Mouse (Mus musculus) embryonic facial prominence, embryonic 11.5 days (tissue): ENCODE results near the gene Syvn1. TPM values are rescaled to one million over a fixed set of nuclear protein-coding genes. Genes with fewer than 3 reads are reported as not detected.

Experiments used
- ATAC-seq: fragments of 200-750 bp; cut with Nextera tagmentation; replicated peaks from 2 replicates; pipeline ENCODE4 v1.8.0; 2017; ENCODE audit warnings: low read depth; ENCODE audit not compliant: insufficient number of reproducible peaks, low FRiP score, low TSS enrichment
- DNase-seq: peaks from one replicate; pipeline ENCODE4 v3.0.0-alpha.2; 2015; ENCODE audit warnings: low spot score
- H3K27ac ChIP-seq: fragments of 300-500 bp; sonication (generic); replicated peaks from 2 replicates; pipeline ENCODE4 v1.5.1; 2014; ENCODE audit warnings: mild to moderate bottlenecking, low read depth, low read length, control low read depth
- H3K27me3 ChIP-seq: fragments of 300-500 bp; sonication (generic); 2 replicates; pipeline ENCODE4 v1.6.1; 2014; ENCODE audit warnings: mild to moderate bottlenecking, low read length, moderate library complexity, mixed read lengths; ENCODE audit not compliant: control insufficient read depth, insufficient read depth
- H3K36me3 ChIP-seq: fragments of 300-500 bp; sonication (generic); replicated peaks from 2 replicates; pipeline ENCODE4 v1.6.1; 2014; ENCODE audit warnings: low read depth, mild to moderate bottlenecking, low read length, moderate library complexity, mixed read lengths; ENCODE audit not compliant: control insufficient read depth, insufficient read depth
- H3K4me1 ChIP-seq: fragments of 300-500 bp; sonication (generic); 2 replicates; pipeline ENCODE4 v1.6.1; 2014; ENCODE audit warnings: low read length, mixed read lengths; ENCODE audit not compliant: control insufficient read depth, insufficient read depth
- H3K4me2 ChIP-seq: fragments of 300-500 bp; sonication (generic); 2 replicates; pipeline ENCODE4 v1.6.1; 2014; ENCODE audit warnings: low read depth, mild to moderate bottlenecking, control low read depth, low read length, moderate library complexity
- H3K4me3 ChIP-seq: fragments of 300-500 bp; sonication (generic); 2 replicates; pipeline ENCODE4 v1.5.1; 2014; ENCODE audit warnings: low read depth, low read length, control low read depth
- H3K9ac ChIP-seq: fragments of 300-500 bp; sonication (generic); replicated peaks from 2 replicates; pipeline ENCODE4 v1.6.1; 2014; ENCODE audit warnings: mild to moderate bottlenecking, control low read depth, low read length
- H3K9me3 ChIP-seq: fragments of 300-500 bp; sonication (generic); replicated peaks from 2 replicates; pipeline ENCODE4 v1.6.1; 2016; ENCODE audit warnings: mild to moderate bottlenecking, low read length, inconsistent platforms, mixed read lengths; ENCODE audit not compliant: control insufficient read depth
- WGBS: fragments of 180-500 bp; shearing (Covaris S2); extraction: QIAGEN DNeasy Blood & Tissue Kit; methylation state at CpG from one replicate; pipeline ENCODE4 v1.1.7; 2014; 5-methylcytosine and 5-hydroxymethylcytosine counted together
- polyA plus RNA-seq: library from polyadenylated mRNA; unstranded; fragments of >200 nt; fragmentation: Nextera tagmentation; extraction: Ambion mirVana; gene quantifications from 2 replicates; pipeline ENCODE4 v1.2.1, GENCODE M21; 2014

Gene Syvn1
- polyA plus RNA-seq, 1 experiment from 2014 or later, result 18.8 TPM

GRCm38 (mm10) chr19:6066571-6066970 is 20.2 kb downstream of the Syvn1 start:
- Histone ChIP-seq H3K36me3 (no peaks in the 10 kb centered on the region; the same call in none of the 2 replicates), H3K27ac (no peak overlapping the region), H3K4me1 (peaks cover 8% of the 10 kb centered on the region), H3K27me3 (no peaks in the 10 kb centered on the region), H3K4me3 (peak overlapping the region; percentile 47), H3K9ac (peak overlapping the region; percentile 61), H3K4me2 (peak overlapping the region; percentile 86), H3K9me3 (no peaks in the 10 kb centered on the region)
- no peak for DNase-seq
- ATAC-seq, result no peak
- 33% methylated on average over 5 of the region's 5 CpGs for WGBS

DNA sequence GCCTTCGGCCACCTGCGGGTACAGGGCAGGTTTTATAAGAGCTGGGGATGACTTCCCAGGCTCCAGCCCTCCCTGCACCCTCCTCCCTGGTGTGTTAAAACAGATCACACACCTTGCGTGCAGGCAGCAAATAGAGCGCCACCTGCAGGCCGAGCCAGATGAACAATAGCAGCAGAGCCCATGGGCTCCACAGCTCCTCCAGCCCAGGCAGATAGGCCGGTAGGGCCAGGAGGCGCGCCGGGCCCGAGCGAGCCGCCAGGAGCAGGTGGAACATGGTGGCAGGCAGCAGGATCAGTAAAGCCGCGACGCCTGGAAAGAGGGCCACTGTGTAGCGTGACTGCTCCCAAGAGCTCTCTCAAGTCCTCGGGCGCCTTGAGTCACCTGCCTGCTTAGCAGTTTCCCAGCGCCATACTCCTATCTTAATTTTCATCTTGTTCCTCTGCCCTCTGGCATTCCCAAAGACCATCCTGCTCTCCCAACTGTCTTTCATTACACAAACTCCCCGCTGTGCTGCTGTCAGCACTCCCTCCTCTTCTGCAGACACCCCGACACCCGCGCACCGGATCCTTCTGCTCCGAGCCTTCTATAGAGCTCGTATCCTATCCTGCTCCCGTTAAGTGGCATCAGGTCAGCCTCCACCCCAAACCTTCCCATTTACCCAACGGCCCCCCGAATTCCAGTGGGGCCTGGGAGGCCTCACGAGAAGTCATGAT is 20.8 kb downstream of the Syvn1 start:
- DNase-seq, result peak; percentile 88

DNA sequence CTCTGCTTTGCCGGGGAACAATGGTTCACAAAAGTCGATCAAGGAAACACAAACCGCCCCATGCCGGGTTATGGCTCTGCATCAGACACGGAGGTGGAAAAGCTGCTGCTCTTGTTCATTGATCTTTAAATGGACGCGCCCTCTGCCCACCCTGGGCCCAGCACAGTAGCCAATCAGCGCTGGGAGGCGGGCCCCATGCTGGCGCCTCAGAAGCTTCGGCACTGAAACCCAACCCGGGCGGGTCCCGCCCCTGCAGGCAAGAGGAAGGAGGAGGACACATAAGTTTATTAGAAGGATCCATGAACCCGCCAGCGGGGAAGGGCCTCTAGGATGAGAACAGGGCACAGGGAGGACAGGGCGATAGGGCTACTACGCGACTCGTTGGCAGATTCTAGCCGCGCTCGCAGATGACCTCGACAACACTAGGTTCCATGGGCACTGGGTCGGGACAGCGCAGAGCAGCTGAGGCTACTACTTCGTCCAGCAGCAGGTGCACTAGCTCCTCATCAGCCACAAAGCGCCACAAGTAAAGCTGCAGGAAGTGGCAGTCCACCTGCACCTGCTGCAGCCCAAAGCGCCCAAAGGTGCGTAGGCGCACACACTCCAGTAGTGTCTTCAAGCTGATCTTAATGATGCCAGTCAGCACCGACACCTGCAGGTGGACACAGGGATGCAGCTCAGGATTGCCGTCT is 21.5 kb downstream of the Syvn1 start, which contains the start of gene Tm7sf2:
Gene Tm7sf2 (minus strand): TSS at position 650 of the 692 bp plus-strand sequence.
- 9% methylated on average over 33 of the region's 33 CpGs for WGBS
- H3K27ac ChIP-seq, result peak within 1 kb of the TSS; percentile 52; the same call in 1 of the 2 replicates
- peaks cover 2% of the 10 kb centered on the region for H3K4me1 ChIP-seq
- peak within 1 kb of the TSS; percentile 61 for H3K9ac ChIP-seq
- DNase-seq, result peak; percentile 93
- no peaks in the 10 kb centered on the region; the same call in none of the 2 replicates for H3K36me3 ChIP-seq
- peak within 1 kb of the TSS; percentile 86 for H3K4me2 ChIP-seq
- H3K4me3 ChIP-seq, result peak within 1 kb of the TSS; percentile 47
- no peaks in the 10 kb centered on the region for H3K27me3 ChIP-seq
- no peaks in the 10 kb centered on the region for H3K9me3 ChIP-seq
- peak; percentile 92 for ATAC-seq

More for the DNA sequence above, 20.8 kb downstream of the Syvn1 start:
- peak overlapping the region; percentile 61 for H3K9ac ChIP-seq
- H3K36me3 ChIP-seq, result no peaks in the 10 kb centered on the region; the same call in none of the 2 replicates
- no peaks in the 10 kb centered on the region for H3K9me3 ChIP-seq
- H3K27me3 ChIP-seq, result no peaks in the 10 kb centered on the region
- under 1% methylated on average over 29 of the region's 30 CpGs for WGBS
- H3K27ac ChIP-seq, result peak overlapping the region; percentile 52; the same call in 1 of the 2 replicates
- H3K4me1 ChIP-seq, result peaks cover 6% of the 10 kb centered on the region
- peak overlapping the region; percentile 86 for H3K4me2 ChIP-seq
- H3K4me3 ChIP-seq, result peak overlapping the region; percentile 47
- peak; percentile 57 for ATAC-seq

DNA sequence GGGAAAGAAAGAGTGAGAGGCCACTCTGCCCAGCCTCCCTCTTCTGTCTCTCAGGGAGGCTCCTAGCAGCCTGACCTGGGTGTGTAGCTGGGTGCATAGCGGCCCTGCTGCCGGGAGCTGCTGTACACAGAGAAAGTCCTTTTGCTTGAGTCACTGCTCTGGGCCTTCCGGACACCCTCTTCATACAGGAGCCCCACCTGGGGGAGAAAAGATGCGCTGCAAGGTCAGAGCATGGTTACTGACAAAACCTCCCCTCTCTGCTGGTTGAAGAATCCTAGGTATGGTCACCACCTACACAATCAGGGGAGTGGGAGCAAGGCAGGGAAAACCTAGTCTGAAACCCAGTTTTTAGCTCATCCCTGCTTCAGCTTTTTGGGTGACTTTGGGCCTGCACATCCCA is 22.6 kb downstream of the Syvn1 start:
- Histone ChIP-seq H3K27ac (no peak overlapping the region), H3K9me3 (no peaks in the 10 kb centered on the region), H3K9ac (no peak overlapping the region), H3K27me3 (no peaks in the 10 kb centered on the region), H3K4me2 (no peak overlapping the region), H3K4me1 (peaks cover 2% of the 10 kb centered on the region), H3K36me3 (no peaks in the 10 kb centered on the region; the same call in none of the 2 replicates), H3K4me3 (no peak overlapping the region)
- ATAC-seq (no peak), DNase-seq (no peak)
- WGBS, result 82% methylated on average over 4 of the region's 4 CpGs

DNA sequence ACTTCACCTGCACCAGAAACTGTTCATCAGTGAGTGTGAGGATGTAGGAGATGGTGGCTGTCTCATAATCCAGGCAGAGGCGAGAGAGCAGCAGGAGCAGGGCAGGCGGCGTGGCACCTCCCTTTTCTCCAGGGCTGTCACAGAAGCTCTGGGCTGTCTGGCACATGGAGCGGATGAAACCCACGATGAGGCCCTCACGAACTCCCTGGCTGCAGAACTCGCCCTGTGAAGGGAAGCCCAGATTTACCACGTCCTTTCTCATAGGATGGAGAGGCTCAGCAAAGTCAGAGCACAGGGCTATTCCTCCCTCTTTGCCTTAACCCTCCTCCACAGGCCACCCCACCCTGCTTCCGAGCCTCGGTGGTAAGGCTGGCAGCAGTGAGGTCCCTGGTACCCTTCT is 23.5 kb downstream of the Syvn1 start:
- H3K9me3 ChIP-seq, result no peaks in the 10 kb centered on the region
- DNase-seq (no peak), ATAC-seq (no peak)
- no peak overlapping the region for H3K4me2 ChIP-seq
- H3K4me1 ChIP-seq, result peaks cover 2% of the 10 kb centered on the region
- H3K4me3 ChIP-seq, result no peak overlapping the region
- no peaks in the 10 kb centered on the region for H3K27me3 ChIP-seq
- 92% methylated on average over 10 of the region's 10 CpGs for WGBS
- H3K9ac ChIP-seq, result no peak overlapping the region
- no peak overlapping the region for H3K27ac ChIP-seq
- no peaks in the 10 kb centered on the region; the same call in none of the 2 replicates for H3K36me3 ChIP-seq

GRCm38 (mm10) chr19:6070571-6071250 is 24.3 kb downstream of the Syvn1 start:
- no peak for DNase-seq
- no peak overlapping the region for H3K4me2 ChIP-seq
- H3K9me3 ChIP-seq, result no peaks in the 10 kb centered on the region
- H3K27me3 ChIP-seq, result no peaks in the 10 kb centered on the region
- no peak overlapping the region for H3K9ac ChIP-seq
- H3K27ac ChIP-seq, result no peak overlapping the region
- no peak overlapping the region for H3K4me3 ChIP-seq
- WGBS, result 91% methylated on average over 31 of the region's 31 CpGs
- peaks cover 2% of the 10 kb centered on the region for H3K4me1 ChIP-seq
- no peaks in the 10 kb centered on the region; the same call in none of the 2 replicates for H3K36me3 ChIP-seq
- ATAC-seq, result no peak

DNA sequence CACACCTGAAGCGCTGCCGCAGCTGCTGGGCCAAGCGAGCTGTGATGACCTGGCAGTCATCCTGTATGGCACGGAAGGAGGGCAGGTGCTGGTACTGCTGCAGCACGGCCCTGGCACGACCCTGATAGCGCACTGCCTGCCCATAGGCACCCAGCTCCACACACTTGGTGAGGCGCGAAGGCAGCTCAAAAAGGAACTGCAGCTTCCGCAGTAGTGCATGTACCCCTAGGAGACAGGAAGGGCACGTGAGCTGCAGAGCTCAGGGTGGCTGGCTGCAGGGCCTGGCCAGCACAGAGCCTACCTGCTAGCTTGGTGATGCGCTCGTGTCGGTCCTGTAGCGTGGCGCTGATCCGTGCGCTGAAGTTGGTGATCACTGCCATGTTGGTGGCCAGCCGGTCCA is 24.9 kb downstream of the Syvn1 start:
- ATAC-seq (no peak), DNase-seq (no peak)
- Histone ChIP-seq H3K4me3 (no peak overlapping the region), H3K9me3 (no peaks in the 10 kb centered on the region), H3K4me2 (no peak overlapping the region), H3K27ac (no peak overlapping the region), H3K27me3 (no peaks in the 10 kb centered on the region), H3K4me1 (peaks cover 2% of the 10 kb centered on the region), H3K9ac (no peak overlapping the region), H3K36me3 (no peaks in the 10 kb centered on the region; the same call in none of the 2 replicates)
- 93% methylated on average over 19 of the region's 19 CpGs for WGBS
